Mouse (Mus musculus) hindbrain, embryonic 12.5 days (tissue): ENCODE data around the gene Npr2. TPM values are rescaled to one million over a fixed set of nuclear protein-coding genes. Genes with fewer than 3 reads are reported as not detected.

Experiments used
- ATAC-seq: fragments of 200-750 bp; cut with Nextera tagmentation; 2 replicates; pipeline ENCODE4 v1.8.0; 2017; ENCODE audit warnings: moderate TSS enrichment; ENCODE audit not compliant: low FRiP score
- H3K27ac ChIP-seq: fragments of 300-500 bp; sonication (generic); 2 replicates; pipeline ENCODE4 v1.5.1; 2016; ENCODE audit warnings: mild to moderate bottlenecking
- H3K27me3 ChIP-seq: fragments of 300-500 bp; sonication (generic); 2 replicates; pipeline ENCODE4 v1.6.1; 2016; ENCODE audit warnings: mild to moderate bottlenecking
- H3K36me3 ChIP-seq: fragments of 300-500 bp; sonication (generic); 2 replicates; pipeline ENCODE4 v1.6.1; 2016; ENCODE audit warnings: mild to moderate bottlenecking
- H3K4me1 ChIP-seq: fragments of 300-500 bp; sonication (generic); 2 replicates; pipeline ENCODE4 v1.6.1; 2016
- H3K4me2 ChIP-seq: fragments of 300-500 bp; sonication (generic); replicated peaks from 2 replicates; pipeline ENCODE4 v1.6.1; 2016; ENCODE audit warnings: mild to moderate bottlenecking
- H3K4me3 ChIP-seq: fragments of 300-500 bp; sonication (generic); 2 replicates; pipeline ENCODE4 v1.5.1; 2016; ENCODE audit warnings: mild to moderate bottlenecking
- H3K9ac ChIP-seq: fragments of 300-500 bp; sonication (generic); 2 replicates; pipeline ENCODE4 v1.6.1; 2016; ENCODE audit warnings: mild to moderate bottlenecking, moderate library complexity
- H3K9me3 ChIP-seq: fragments of 300-500 bp; sonication (generic); replicated peaks from 2 replicates; pipeline ENCODE4 v1.6.1; 2016; ENCODE audit warnings: mild to moderate bottlenecking
- WGBS: fragments of 180-500 bp; shearing (Covaris S2); methylation state at CpG from one replicate; pipeline ENCODE4 v1.1.7; 2016; 5-methylcytosine and 5-hydroxymethylcytosine counted together
- polyA plus RNA-seq: library from polyadenylated mRNA; unstranded; fragments of >200 nt; fragmentation: Nextera tagmentation; extraction: Ambion mirVana; gene quantifications from 2 replicates; pipeline ENCODE4 v1.2.1, GENCODE M21; 2016

Npr2 gene
- polyA plus RNA-seq, 1 experiment from 2014 or later = 31.8 TPM

DNA sequence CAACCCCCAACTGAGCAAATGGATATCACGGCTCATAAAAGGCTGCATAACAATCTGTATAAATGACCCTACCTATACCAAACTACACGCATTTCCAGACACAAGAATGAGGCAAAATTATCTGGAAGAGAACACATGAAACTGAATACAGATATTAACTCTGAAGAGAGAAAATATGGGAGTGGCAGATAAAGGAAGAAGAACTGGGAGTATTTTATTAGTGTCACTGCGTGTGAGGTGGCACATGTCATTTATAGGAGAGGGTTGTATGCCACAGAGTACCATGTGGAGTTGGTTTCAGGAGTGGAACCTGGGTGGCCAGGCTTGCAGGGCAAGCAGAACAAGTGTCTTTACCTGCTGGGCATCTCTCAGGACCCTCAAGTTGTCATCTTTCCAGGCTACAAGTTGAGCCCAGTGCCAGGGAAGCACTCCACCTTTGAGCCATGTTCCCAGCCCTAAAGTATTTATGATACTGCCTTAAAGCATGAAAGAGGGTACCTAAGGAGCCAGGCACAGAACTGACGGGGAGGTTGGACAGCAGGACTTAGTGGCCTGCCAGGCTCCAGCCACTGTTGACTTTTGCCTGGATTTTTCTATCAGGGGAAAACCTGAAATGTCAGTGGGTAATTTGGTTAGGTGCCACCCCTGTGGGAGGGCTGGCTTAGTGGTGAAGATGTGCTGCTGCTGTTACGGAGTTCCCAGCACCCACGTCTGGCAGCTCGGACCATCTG is 32.9 kb upstream of the Npr2 start:
- H3K36me3 ChIP-seq = no peaks in the 10 kb centered on the region
- no peaks in the 10 kb centered on the region for H3K9me3 ChIP-seq
- no peaks in the 10 kb centered on the region for H3K27me3 ChIP-seq
- H3K4me1 ChIP-seq = no peaks in the 10 kb centered on the region
- no peak overlapping the region for H3K4me3 ChIP-seq
- ATAC-seq = no peak
- no peak overlapping the region for H3K9ac ChIP-seq
- H3K27ac ChIP-seq = no peak overlapping the region
- WGBS = 83% methylated on average over 7 of the region's 7 CpGs
- no peak overlapping the region for H3K4me2 ChIP-seq

DNA sequence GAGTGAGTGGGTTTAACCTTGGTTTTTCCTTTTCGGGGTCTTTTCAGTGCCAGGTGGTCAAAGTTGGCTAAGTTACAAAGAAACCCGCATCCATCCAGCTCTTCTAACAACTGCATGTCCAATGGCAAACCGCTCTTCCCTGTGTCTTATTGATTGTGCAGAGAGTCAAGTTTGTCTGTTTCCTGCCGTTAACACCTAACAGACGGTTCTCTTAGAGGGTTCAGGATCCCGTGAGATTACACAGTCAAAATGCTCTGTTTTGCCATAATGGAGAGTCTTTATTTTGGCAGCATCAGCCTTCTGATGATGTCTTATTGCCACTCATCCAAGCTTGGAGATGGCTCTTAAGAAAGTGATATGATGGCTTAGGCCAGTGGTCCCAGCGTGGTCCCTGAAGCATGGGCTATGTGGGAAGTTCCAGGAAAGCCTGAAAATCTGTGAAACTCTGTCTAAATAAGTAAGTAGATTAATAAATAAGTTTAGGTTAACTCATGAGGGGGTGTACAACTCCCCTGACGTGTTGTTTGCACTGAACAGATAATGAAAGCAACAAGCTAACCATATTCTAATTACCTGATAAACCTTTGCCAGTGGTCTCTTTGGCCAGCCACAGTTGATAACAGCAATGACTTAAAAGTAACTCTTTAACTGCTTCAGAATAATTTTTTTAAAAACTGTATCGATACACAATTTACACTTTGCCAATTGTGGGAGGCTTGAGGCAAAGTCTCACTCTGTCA is 31.4 kb upstream of the Npr2 start:
- 84% methylated on average over 9 of the region's 9 CpGs for WGBS
- ATAC-seq = no peak

DNA sequence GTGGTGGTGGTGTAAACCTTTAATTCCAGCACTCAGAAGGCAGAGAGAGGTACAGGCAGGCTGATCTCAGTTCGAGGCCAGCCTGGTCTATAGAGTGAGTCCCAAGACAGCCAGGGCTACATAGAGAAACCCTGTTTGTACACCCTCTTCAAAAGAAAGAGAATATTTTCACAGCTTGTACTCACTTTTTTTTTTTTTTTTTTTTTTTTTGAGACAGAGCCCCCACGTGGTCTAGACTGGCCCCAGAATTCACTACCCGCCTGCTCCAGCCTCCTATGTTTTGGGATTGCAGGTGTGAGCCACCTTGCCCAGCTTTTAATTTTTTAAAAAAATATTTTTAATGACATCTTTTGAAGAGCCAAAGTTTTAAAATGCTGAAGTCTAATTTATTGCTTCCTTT is 27.6 kb upstream of the Npr2 start:
- H3K4me2 ChIP-seq = no peak overlapping the region
- no peak for ATAC-seq
- no peaks in the 10 kb centered on the region for H3K27me3 ChIP-seq
- H3K27ac ChIP-seq = no peak overlapping the region
- no peaks in the 10 kb centered on the region for H3K4me1 ChIP-seq
- H3K36me3 ChIP-seq = no peaks in the 10 kb centered on the region
- no peaks in the 10 kb centered on the region for H3K9me3 ChIP-seq
- no peak overlapping the region for H3K4me3 ChIP-seq
- WGBS = 59% methylated on average over 3 of the region's 3 CpGs
- H3K9ac ChIP-seq = no peak overlapping the region

More for the DNA sequence above, 31.4 kb upstream of the Npr2 start:
- no peaks in the 10 kb centered on the region for H3K4me1 ChIP-seq
- no peak overlapping the region for H3K9ac ChIP-seq
- H3K27me3 ChIP-seq = no peaks in the 10 kb centered on the region
- H3K9me3 ChIP-seq = no peaks in the 10 kb centered on the region
- no peaks in the 10 kb centered on the region for H3K36me3 ChIP-seq
- no peak overlapping the region for H3K27ac ChIP-seq
- no peak overlapping the region for H3K4me2 ChIP-seq
- H3K4me3 ChIP-seq = no peak overlapping the region

DNA sequence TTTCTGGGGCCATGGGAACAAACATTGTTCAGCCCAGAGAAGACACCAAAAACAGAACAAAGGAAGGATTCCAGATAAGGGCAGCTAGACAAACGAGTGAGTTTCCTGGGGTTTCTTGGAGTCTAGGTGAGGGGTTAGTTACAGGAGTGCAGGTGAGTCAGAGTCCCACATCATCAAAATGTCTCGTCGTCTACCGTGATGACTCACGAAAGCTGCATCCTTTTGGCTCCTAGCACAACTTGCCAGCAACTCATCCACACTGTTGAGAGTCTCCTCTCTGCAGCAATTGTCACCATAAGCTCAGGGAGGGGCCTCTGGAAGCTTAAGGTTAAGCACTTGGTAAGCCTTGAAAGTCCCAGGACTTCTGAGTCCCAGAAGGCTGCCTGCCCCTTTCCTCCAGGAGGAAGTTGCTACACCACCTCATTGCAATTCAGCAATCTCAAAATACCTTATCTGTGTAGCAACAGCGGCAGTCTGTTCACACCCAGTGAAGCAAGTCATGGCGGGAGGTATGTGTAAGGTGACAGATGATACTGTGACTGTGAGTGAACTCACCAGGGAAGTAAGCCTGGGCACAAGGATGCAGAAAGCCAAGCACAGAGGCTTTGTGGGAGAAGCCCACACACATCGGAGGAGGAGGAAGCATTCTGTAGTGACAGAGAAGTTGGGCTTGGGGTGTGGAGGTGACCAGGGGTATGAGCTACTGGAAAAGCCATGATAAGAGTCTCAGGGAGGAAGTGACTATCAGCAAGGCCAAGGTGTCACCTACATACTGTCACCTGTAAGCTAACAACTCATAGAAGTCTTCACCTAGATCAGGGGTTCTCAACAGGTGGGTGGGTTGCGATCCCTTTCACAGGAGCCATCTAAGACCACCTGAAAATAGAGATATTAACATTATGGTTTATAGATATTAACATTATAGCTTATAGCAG is 26.7 kb upstream of the Npr2 start:
- WGBS = 81% methylated on average over 9 of the region's 9 CpGs

DNA sequence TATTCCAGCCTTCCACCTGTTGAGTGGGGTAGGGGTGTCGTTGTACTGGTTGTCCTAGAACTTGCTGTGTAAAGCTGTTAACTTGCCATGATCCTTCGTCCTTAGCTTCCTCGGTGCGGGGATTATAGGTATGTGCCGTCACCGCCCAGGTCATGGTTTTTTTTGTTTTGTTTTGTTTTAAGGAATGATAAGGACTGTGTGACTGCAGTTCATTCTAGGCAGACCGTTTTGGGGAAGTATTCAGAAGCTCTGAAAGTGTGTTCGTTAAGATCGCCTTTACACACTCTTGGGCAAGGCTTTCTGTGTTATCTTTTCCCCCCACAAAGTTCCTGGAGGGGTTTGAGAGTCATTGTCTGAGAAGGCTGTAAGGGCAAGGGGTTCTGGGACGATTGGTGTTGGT is 19.2 kb upstream of the Npr2 start:
- Histone ChIP-seq H3K27ac (no peak overlapping the region), H3K27me3 (no peaks in the 10 kb centered on the region), H3K36me3 (no peaks in the 10 kb centered on the region), H3K4me1 (no peaks in the 10 kb centered on the region), H3K9me3 (no peaks in the 10 kb centered on the region), H3K4me2 (no peak overlapping the region), H3K9ac (no peak overlapping the region), H3K4me3 (no peak overlapping the region)
- 76% methylated on average over 10 of the region's 10 CpGs for WGBS
- ATAC-seq = no peak

More for the DNA sequence above, 26.7 kb upstream of the Npr2 start:
- Histone ChIP-seq H3K27me3 (no peaks in the 10 kb centered on the region), H3K9me3 (no peaks in the 10 kb centered on the region), H3K9ac (no peak overlapping the region), H3K4me2 (no peak overlapping the region), H3K4me3 (no peak overlapping the region), H3K27ac (no peak overlapping the region), H3K36me3 (no peaks in the 10 kb centered on the region), H3K4me1 (no peaks in the 10 kb centered on the region)
- no peak for ATAC-seq

DNA sequence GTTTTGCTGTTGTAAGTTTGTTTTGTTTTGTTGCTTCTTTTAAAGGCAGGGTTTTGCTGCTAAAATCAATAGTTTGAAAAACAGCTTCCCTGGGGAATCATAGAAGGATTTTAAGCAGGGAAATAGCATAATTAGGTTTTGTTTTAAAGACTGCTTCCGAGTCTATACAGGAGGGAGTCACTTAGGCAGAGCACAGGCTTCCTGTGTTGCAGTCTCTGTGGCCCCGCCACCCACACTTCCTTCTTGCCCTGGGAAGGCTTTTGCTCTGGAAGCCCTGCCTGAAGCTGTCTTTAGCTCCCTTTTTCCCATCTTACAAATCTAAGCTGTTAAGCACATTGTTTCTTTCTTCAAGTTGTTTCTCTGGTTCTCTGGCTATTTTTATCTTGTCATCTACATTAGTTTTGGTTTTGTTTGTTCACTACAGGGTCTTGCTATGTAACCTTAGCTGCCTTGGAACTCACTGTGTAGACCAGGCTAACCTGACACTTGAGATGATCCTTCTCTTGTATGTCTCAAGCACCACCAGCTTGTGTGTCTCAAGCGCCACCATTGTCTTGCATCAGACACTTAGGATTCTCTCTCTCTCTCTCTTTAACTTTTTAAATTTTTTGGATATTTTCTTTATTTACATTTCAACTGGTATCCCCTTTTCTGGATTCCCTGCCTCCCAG is 18.5 kb upstream of the Npr2 start:
- H3K4me2 ChIP-seq = no peak overlapping the region
- ATAC-seq = no peak
- H3K4me3 ChIP-seq = no peak overlapping the region
- H3K4me1 ChIP-seq = no peaks in the 10 kb centered on the region
- H3K27ac ChIP-seq = no peak overlapping the region
- WGBS = 65% methylated on average over 3 of the region's 3 CpGs
- no peak overlapping the region for H3K9ac ChIP-seq
- no peaks in the 10 kb centered on the region for H3K36me3 ChIP-seq
- H3K9me3 ChIP-seq = no peaks in the 10 kb centered on the region
- H3K27me3 ChIP-seq = no peaks in the 10 kb centered on the region

DNA sequence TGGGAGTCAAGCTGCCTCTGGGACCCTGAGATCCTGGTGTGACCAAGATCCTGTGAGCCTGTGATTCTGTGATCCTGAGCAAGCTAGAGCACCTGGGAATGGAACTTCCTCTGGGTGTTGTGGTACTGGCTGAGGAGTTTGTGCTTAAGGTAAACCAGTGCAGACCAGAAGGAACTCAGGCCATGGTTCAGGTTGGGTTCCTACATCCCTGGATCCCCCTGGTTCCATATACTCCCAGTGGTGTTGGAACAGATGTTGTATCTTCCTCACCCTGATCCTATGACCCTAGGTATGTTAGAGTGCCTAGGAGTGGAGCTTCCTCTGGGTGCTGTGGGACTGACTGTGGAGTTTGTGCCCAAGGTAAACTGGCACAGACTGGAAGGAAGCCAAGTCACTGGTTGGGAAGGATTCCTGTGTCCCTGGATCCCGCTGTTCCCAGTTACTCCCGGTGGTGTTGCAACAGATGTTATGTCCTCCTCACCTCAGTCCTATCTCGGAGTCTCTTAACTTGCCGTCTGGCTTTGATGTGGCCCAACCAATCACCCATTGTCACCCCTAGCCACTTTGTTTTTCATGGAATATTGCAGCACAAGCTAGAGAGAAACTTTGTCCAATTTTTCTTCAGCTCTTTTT is 11.5 kb upstream of the Npr2 start:
- H3K4me3 ChIP-seq = no peak overlapping the region
- H3K9me3 ChIP-seq = peaks cover 3% of the 10 kb centered on the region; the same call in 1 of the 2 replicates
- no peak overlapping the region for H3K4me2 ChIP-seq
- no peaks in the 10 kb centered on the region for H3K27me3 ChIP-seq
- H3K27ac ChIP-seq = no peak overlapping the region
- no peaks in the 10 kb centered on the region for H3K4me1 ChIP-seq
- ATAC-seq = no peak
- no peaks in the 10 kb centered on the region for H3K36me3 ChIP-seq
- 90% methylated on average over 4 of the region's 4 CpGs for WGBS
- no peak overlapping the region for H3K9ac ChIP-seq

DNA sequence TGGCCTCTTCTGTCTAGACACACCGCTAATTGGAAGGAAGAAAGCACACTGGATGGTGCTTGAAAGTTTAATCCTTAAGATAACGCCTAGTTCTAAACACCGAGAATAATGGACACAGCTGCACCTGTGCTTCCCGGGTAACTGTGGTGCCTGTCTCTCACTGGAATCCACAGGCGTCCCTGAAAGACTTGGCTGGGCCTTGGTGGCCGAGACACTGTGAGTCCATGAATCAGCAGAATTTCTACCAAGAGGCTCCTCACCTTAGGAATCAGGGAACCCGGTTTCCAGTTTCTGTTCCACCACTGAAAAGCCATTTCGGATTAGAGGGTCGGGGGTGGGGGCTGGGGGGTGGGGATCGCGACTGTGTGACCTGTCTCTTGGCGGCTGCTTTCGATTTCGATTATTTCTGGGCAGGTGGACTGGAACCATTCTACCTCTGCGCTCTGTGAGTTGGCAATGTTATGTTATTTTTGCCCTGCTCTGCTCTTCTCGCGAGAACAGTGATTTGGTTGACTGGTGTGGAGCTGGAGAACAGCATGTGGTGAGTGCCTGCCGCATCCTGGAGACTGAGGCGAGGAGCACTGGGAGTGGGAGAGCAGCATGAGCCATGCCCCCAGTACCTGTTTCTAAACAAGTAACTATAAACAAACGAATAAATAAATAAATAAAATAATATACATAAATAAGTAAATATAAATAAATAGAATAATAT is 2.5 kb upstream of the Npr2 start:
- Histone ChIP-seq H3K27me3 (peaks cover 5% of the 10 kb centered on the region; the same call in 1 of the 2 replicates), H3K36me3 (no peaks in the 10 kb centered on the region), H3K4me1 (peaks cover 37% of the 10 kb centered on the region), H3K9ac (no peak overlapping the region), H3K4me3 (no peak overlapping the region), H3K4me2 (0 out of 2 replicates have a peak overlapping the region, but pooled peaks have one; percentile 13), H3K27ac (no peak overlapping the region), H3K9me3 (peaks cover 7% of the 10 kb centered on the region; the same call in 1 of the 2 replicates)
- 45% methylated on average over 20 of the region's 20 CpGs for WGBS
- ATAC-seq = 0 out of 2 replicates have a peak, but pooled peaks have one; percentile 35

DNA sequence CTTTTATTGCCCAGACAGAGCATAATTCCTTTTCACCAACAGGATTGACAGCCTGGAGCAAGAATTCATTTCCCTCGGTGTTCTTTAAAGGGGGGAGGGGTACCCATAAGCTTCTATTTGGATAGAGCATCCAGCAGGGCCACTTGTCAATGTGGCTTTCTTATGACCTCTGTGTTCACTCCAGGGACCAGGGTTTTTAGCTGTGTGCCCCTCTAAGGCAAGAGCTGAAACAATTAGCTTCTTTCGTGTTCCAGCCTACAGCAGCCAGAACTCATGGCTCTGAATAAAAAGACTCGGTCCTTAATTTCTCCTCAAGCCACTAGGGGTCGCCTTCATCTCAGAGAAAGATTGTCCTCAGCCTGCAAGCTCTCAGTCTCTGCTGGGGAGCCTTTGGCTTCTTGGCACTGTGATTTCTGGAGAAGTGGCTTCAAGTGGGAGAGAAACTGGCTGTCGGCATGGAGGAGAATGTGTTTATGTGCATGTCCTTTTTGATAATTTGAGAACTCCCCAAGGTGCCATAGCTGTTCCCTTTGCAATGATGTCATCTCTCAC is 1.6 kb upstream of the Npr2 start:
- peak overlapping the region; percentile 38; the same call in 1 of the 2 replicates for H3K9ac ChIP-seq
- H3K4me3 ChIP-seq = no peak overlapping the region
- H3K4me1 ChIP-seq = peaks cover 37% of the 10 kb centered on the region
- peaks cover 5% of the 10 kb centered on the region; the same call in 1 of the 2 replicates for H3K27me3 ChIP-seq
- WGBS = 3% methylated on average over 5 of the region's 5 CpGs
- peak overlapping the region; percentile 36 for H3K4me2 ChIP-seq
- H3K9me3 ChIP-seq = peaks cover 6% of the 10 kb centered on the region; the same call in 1 of the 2 replicates
- H3K36me3 ChIP-seq = no peaks in the 10 kb centered on the region
- peak overlapping the region; percentile 92 for H3K27ac ChIP-seq
- ATAC-seq = peak; percentile 72

DNA sequence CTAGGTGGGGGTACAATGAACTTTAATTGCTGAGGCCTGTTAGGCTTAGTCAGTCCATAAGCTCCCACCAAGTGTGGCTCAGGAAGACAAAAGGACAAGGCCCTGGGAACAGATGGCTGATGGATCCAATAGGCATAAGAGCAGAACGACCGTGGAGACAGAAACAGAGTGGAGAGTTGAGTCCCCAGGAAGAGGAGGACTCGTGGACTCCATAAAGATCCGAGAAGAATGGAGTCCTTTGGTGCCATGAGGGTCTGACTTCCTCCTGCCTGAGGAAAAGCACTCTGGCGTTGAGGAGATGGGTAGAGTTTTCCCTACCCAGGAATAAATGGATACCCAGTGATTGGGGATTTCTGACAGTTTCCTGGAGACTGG is 1.1 kb upstream of the Npr2 start:
- no peak overlapping the region for H3K9ac ChIP-seq

More for the DNA sequence above, 1.1 kb upstream of the Npr2 start:
- Histone ChIP-seq H3K4me3 (peak overlapping the region; percentile 68), H3K4me2 (peak overlapping the region; percentile 85), H3K27me3 (peaks cover 5% of the 10 kb centered on the region; the same call in 1 of the 2 replicates), H3K36me3 (no peaks in the 10 kb centered on the region), H3K9me3 (no peaks in the 10 kb centered on the region), H3K27ac (peak overlapping the region; percentile 92), H3K4me1 (peaks cover 38% of the 10 kb centered on the region)
- WGBS = 16% methylated on average over 5 of the region's 5 CpGs
- peak; percentile 20 for ATAC-seq
